Mouse (Mus musculus): ENCODE data around the gene Vmn1r207-ps. TPM values are rescaled to one million over a fixed set of nuclear protein-coding genes. Genes with fewer than 3 reads are reported as not detected.
"Not testable (repeated sequence)": the region's sequence is repeated elsewhere in the genome, so short reads cannot be mapped to it uniquely, and the experiment has no call there.

Vmn1r207-ps gene
- total RNA-seq (2021), result under 1 TPM in 1 of 2 experiments, not detected in 1; 0.07 TPM
- long read RNA-seq, experiment 1, result 0 reads
- long read RNA-seq, experiment 2, result 0 reads

GRCm38 (mm10) chr13:22729529-22729928, at the start of gene Vmn1r207-ps:
TSS of gene Vmn1r207-ps (minus strand) at chr13:22729629.
- H3K27ac ChIP-seq; H3K4me3 ChIP-seq; DNase-seq (ENCODE audit: low spot score in 2 of 2): not testable (repeated sequence)

- DNase-seq (ENCODE audit: low spot score in 2 of 2); H3K4me3 ChIP-seq; H3K27ac ChIP-seq: not testable (repeated sequence)
These were observed 47.9 kb upstream of the Vmn1r207-ps start, which contains the start of gene Vmn1r208 for GRCm38 (mm10) chr13:22777300-22777699. TSS of gene Vmn1r208 (minus strand) at chr13:22777400.

- H3K4me3 ChIP-seq; H3K27ac ChIP-seq; DNase-seq (ENCODE audit: low spot score in 2 of 2): not testable (repeated sequence)
These were observed 42.2 kb upstream of the Vmn1r207-ps start for GRCm38 (mm10) chr13:22771592-22771991.

- no peak overlapping the region for H3K27ac ChIP-seq
- no peak overlapping the region for H3K4me3 ChIP-seq
- TF ChIP-seq CTCF (conservative IDR thresholded peaks at IDR 0.05), result peak; percentile 72
- no peak for DNase-seq (ENCODE audit: low spot score in 2 of 2)
These were observed 18.1 kb upstream of the Vmn1r207-ps start for GRCm38 (mm10) chr13:22747524-22747923.

- not testable (repeated sequence) for DNase-seq (ENCODE audit: low spot score in 2 of 2); H3K4me3 ChIP-seq; H3K27ac ChIP-seq
These were observed 22.5 kb downstream of the Vmn1r207-ps start for GRCm38 (mm10) chr13:22706947-22707346.

GRCm38 (mm10) chr13:22702951-22703350, 26.5 kb downstream of the Vmn1r207-ps start:
- not testable (repeated sequence) for DNase-seq (ENCODE audit: low spot score in 2 of 2); H3K27ac ChIP-seq; H3K4me3 ChIP-seq

Other genes starting within 250 kb of the Vmn1r207-ps start
- not detected for gene Vmn1r202, start 224.2 kb downstream of the Vmn1r207-ps start, total RNA-seq (2021)
- under 1 TPM in 1 of 2 experiments, not detected in 1; 0.05 TPM for gene Vmn1r203, start 211.5 kb downstream of the Vmn1r207-ps start, total RNA-seq (2021)
- gene Vmn1r204, start 176.4 kb downstream of the Vmn1r207-ps start, total RNA-seq (2021), result not detected
- gene Vmn1r205, start 136.6 kb downstream of the Vmn1r207-ps start, total RNA-seq (2021), result not detected
- gene Vmn1r206, start 105.4 kb downstream of the Vmn1r207-ps start, total RNA-seq (2021), result not detected
- not detected for gene Vmn1r208, start 47.8 kb upstream of the Vmn1r207-ps start, total RNA-seq (2021)
- not detected for gene Vmn1r209, start 80.1 kb upstream of the Vmn1r207-ps start, total RNA-seq (2021)
- gene Vmn1r210, start 101.7 kb upstream of the Vmn1r207-ps start, total RNA-seq (2021), result not detected
- not detected for gene Vmn1r211, start 127.9 kb upstream of the Vmn1r207-ps start, total RNA-seq (2021)
- gene Vmn1r212, start 154.6 kb upstream of the Vmn1r207-ps start, total RNA-seq (2021), result not detected

Measured in layer of hippocampus, adult 2 months (tissue).